Mouse (Mus musculus) G1E (cell line): ENCODE results near the gene Gm3149. TPM values are rescaled to one million over a fixed set of nuclear protein-coding genes. Genes with fewer than 3 reads are reported as not detected.
"Not testable (repeated sequence)": the region's sequence is repeated elsewhere in the genome, so short reads cannot be mapped to it uniquely, and the experiment has no call there.

Experiments used
- ATAC-seq: 2 replicates; pipeline ENCODE4 v1.8.0; 2016; ENCODE audit warnings: mild to moderate bottlenecking; ENCODE audit not compliant: insufficient number of reproducible peaks, poor library complexity, low FRiP score, severe bottlenecking; ENCODE audit errors: extremely low read depth
- DNase-seq: peaks from one replicate; pipeline ENCODE4 v3.0.0; 2012; ENCODE audit warnings: low spot score
- H3K27me3 ChIP-seq: 2 replicates; pipeline ENCODE4 v1.6.1; 2012; ENCODE audit warnings: mild to moderate bottlenecking, low read length, inconsistent platforms; ENCODE audit not compliant: insufficient read depth
- H3K36me3 ChIP-seq: replicated peaks from 2 replicates; pipeline ENCODE3; 2012; ENCODE audit warnings: mild to moderate bottlenecking, inconsistent platforms
- H3K4me1 ChIP-seq: 2 replicates; pipeline ENCODE4 v1.6.1; 2012; ENCODE audit warnings: low read depth, low read length, inconsistent platforms, mixed read lengths; ENCODE audit not compliant: insufficient read depth
- H3K4me3 ChIP-seq: 2 replicates; pipeline ENCODE4 v1.5.1; 2012; ENCODE audit warnings: low read depth, mild to moderate bottlenecking, inconsistent platforms, low read length, moderate library complexity, mixed read lengths
- H3K9me3 ChIP-seq: replicated peaks from 2 replicates; pipeline ENCODE4 v1.6.1; 2012; ENCODE audit warnings: inconsistent platforms
- polyA plus RNA-seq: library from polyadenylated mRNA; stranded (reverse); fragments of >175 nt; gene quantifications from 2 replicates; pipeline ENCODE4 v1.2.3, GENCODE M21; 2012
- total RNA-seq, 2 experiments: library from RNA; stranded (forward) in 1 of 2; stranded (reverse) in 1 of 2; fragments of 200-1000 nt in 1 of 2; fragments of >200 nt in 1 of 2; fragmentation: Nextera tagmentation in 1 of 2; gene quantifications; 2 replicates each; pipeline ENCODE4 v1.2.3; 2014 to 2017

The Gm3149 gene
- total RNA-seq (2014; fragmentation: Nextera tagmentation) (not detected in 2 replicates), total RNA-seq (2017) (not detected in 2 replicates), polyA plus RNA-seq (not detected in 2 replicates)

GRCm38 (mm10) chr14:4316983-4317382, at the start of gene Gm3149:
TSS of gene Gm3149 (plus strand) at chr14:4317283.
- H3K27me3 ChIP-seq, ATAC-seq, H3K4me3 ChIP-seq, H3K36me3 ChIP-seq, H3K4me1 ChIP-seq, DNase-seq, H3K9me3 ChIP-seq: not testable (repeated sequence)

GRCm38 (mm10) chr14:4269238-4269950, 47.7 kb upstream of the Gm3149 start:
- ATAC-seq, H3K36me3 ChIP-seq, H3K27me3 ChIP-seq, H3K4me1 ChIP-seq, H3K9me3 ChIP-seq, H3K4me3 ChIP-seq, DNase-seq: not testable (repeated sequence)

DNA sequence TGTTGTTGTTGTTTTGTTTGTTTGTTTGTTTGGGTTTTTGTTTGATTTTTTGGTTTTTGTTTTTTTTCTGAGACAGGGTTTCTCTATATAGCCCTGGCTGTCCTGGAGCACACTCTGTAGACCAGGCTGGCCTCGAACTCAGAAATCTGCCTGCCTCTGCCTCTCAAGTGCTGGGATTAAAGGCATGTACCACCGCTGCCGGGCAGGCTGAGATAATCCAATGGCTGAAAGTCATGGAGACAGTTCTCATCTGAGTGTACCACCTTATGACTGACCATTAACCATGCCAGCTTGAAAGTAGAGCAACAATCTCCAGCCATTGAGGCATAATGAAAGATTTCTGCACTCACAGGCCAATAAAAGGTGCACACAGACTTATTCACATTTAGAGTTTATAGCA, 37.3 kb upstream of the Gm3149 start:
- not testable (repeated sequence) for H3K27me3 ChIP-seq, H3K36me3 ChIP-seq, H3K9me3 ChIP-seq, DNase-seq, H3K4me1 ChIP-seq, ATAC-seq, H3K4me3 ChIP-seq

- not testable (repeated sequence) for H3K4me1 ChIP-seq, H3K27me3 ChIP-seq, H3K9me3 ChIP-seq, ATAC-seq, H3K4me3 ChIP-seq, H3K36me3 ChIP-seq, DNase-seq
Observed at GRCm38 (mm10) chr14:4334476-4335080, 17.5 kb downstream of the Gm3149 start, which contains the start of gene 2610042L04Rik. TSS of gene 2610042L04Rik (plus strand) at chr14:4334763.

DNA sequence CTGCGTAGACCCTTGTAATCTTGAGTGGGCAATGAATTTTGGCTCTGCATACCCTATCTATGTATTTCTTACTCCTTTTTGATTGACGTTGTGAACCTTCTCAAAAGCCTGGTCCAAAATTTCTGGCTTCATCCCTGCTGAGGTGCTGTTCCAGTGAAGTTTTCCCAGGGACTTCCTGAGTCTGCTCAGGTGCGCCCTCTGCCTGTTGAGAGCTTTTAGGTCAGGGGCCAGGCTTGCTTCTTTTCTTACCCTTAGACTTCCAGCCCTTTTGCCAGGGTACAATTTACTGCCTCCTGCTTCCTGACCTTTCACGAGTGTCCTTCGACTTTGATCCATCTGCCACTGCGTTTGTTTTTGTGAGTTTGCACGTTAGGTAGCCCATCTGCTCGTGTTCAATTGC, 18.4 kb downstream of the Gm3149 start:
- H3K4me3 ChIP-seq, H3K9me3 ChIP-seq, H3K4me1 ChIP-seq, H3K27me3 ChIP-seq, H3K36me3 ChIP-seq, ATAC-seq, DNase-seq: not testable (repeated sequence)

- not testable (repeated sequence) for H3K36me3 ChIP-seq, H3K4me3 ChIP-seq, ATAC-seq, DNase-seq, H3K27me3 ChIP-seq, H3K4me1 ChIP-seq, H3K9me3 ChIP-seq
Observed at GRCm38 (mm10) chr14:4368991-4369390, 51.9 kb downstream of the Gm3149 start.

- H3K36me3 ChIP-seq, H3K4me3 ChIP-seq, H3K27me3 ChIP-seq, H3K4me1 ChIP-seq, ATAC-seq, DNase-seq, H3K9me3 ChIP-seq: not testable (repeated sequence)
Observed at GRCm38 (mm10) chr14:4369691-4370090, 52.6 kb downstream of the Gm3149 start.

Other genes with a start within 250 kb of the Gm3149 start
- gene Gm3115, start 233.2 kb upstream of the Gm3149 start, total RNA-seq (2014; fragmentation: Nextera tagmentation) = not detected in 2 replicates
- 0.17 and 0.33 TPM in 2 replicates for gene Gm3115, start 233.2 kb upstream of the Gm3149 start, total RNA-seq (2017)
- not detected in 2 replicates for gene Gm3115, start 233.2 kb upstream of the Gm3149 start, polyA plus RNA-seq
- gene Gm8108, start 206.8 kb upstream of the Gm3149 start, total RNA-seq (2014; fragmentation: Nextera tagmentation) = not detected in 2 replicates
- 0.16 TPM in 1 of 2 replicates, not detected in the other for gene Gm8108, start 206.8 kb upstream of the Gm3149 start, total RNA-seq (2017)
- gene Gm8108, start 206.8 kb upstream of the Gm3149 start, polyA plus RNA-seq = not detected in 2 replicates
- not detected in 2 replicates for gene Gm3127, start 152.3 kb upstream of the Gm3149 start, total RNA-seq (2014; fragmentation: Nextera tagmentation)
- gene Gm3127, start 152.3 kb upstream of the Gm3149 start, total RNA-seq (2017) = 0.16 TPM in 1 of 2 replicates, not detected in the other
- not detected in 2 replicates for gene Gm3127, start 152.3 kb upstream of the Gm3149 start, polyA plus RNA-seq
- not detected in 2 replicates for gene Gm2974, start 134.7 kb upstream of the Gm3149 start, total RNA-seq (2014; fragmentation: Nextera tagmentation)
- gene Gm2974, start 134.7 kb upstream of the Gm3149 start, total RNA-seq (2017) = not detected in 2 replicates
- gene Gm2974, start 134.7 kb upstream of the Gm3149 start, polyA plus RNA-seq = not detected in 2 replicates
- gene Gm3138, start 67.7 kb upstream of the Gm3149 start, total RNA-seq (2014; fragmentation: Nextera tagmentation) = not detected in 2 replicates
- gene Gm3138, start 67.7 kb upstream of the Gm3149 start, total RNA-seq (2017) = 0.11 TPM in 1 of 2 replicates, not detected in the other
- gene Gm3138, start 67.7 kb upstream of the Gm3149 start, polyA plus RNA-seq = not detected in 2 replicates
- not detected in 2 replicates for gene 2610042L04Rik, start 17.5 kb downstream of the Gm3149 start, total RNA-seq (2014; fragmentation: Nextera tagmentation)
- 0.44 TPM in 1 of 2 replicates, not detected in the other for gene 2610042L04Rik, start 17.5 kb downstream of the Gm3149 start, total RNA-seq (2017)
- not detected in 2 replicates for gene 2610042L04Rik, start 17.5 kb downstream of the Gm3149 start, polyA plus RNA-seq
- not detected in 2 replicates for gene Gm3159, start 80.2 kb downstream of the Gm3149 start, total RNA-seq (2014; fragmentation: Nextera tagmentation)
- gene Gm3159, start 80.2 kb downstream of the Gm3149 start, total RNA-seq (2017) = 0.17 and 0.44 TPM in 2 replicates
- not detected in 2 replicates for gene Gm3159, start 80.2 kb downstream of the Gm3149 start, polyA plus RNA-seq
- gene Gm3164, start 98.2 kb downstream of the Gm3149 start, total RNA-seq (2014; fragmentation: Nextera tagmentation) = not detected in 2 replicates
- 0.06 TPM in 1 of 2 replicates, not detected in the other for gene Gm3164, start 98.2 kb downstream of the Gm3149 start, total RNA-seq (2017)
- gene Gm3164, start 98.2 kb downstream of the Gm3149 start, polyA plus RNA-seq = not detected in 2 replicates
- gene Gm3173, start 113.7 kb downstream of the Gm3149 start, total RNA-seq (2014; fragmentation: Nextera tagmentation) = not detected in 2 replicates
- gene Gm3173, start 113.7 kb downstream of the Gm3149 start, total RNA-seq (2017) = not detected in 2 replicates
- gene Gm3173, start 113.7 kb downstream of the Gm3149 start, polyA plus RNA-seq = not detected in 2 replicates
- gene Gm3182, start 164.5 kb downstream of the Gm3149 start, total RNA-seq (2014; fragmentation: Nextera tagmentation) = not detected in 2 replicates
- 0.49 TPM in 1 of 2 replicates, not detected in the other for gene Gm3182, start 164.5 kb downstream of the Gm3149 start, total RNA-seq (2017)
- gene Gm3182, start 164.5 kb downstream of the Gm3149 start, polyA plus RNA-seq = not detected in 2 replicates
- not detected in 2 replicates for gene Gm3047, start 238.1 kb downstream of the Gm3149 start, total RNA-seq (2014; fragmentation: Nextera tagmentation)
- not detected in 2 replicates for gene Gm3047, start 238.1 kb downstream of the Gm3149 start, total RNA-seq (2017)
- not detected in 2 replicates for gene Gm3047, start 238.1 kb downstream of the Gm3149 start, polyA plus RNA-seq